Mouse (Mus musculus) midbrain, postnatal 0 days (tissue): ENCODE data around the gene Tenm4. TPM values are rescaled to one million over a fixed set of nuclear protein-coding genes. Genes with fewer than 3 reads are reported as not detected.
"Not testable (repeated sequence)": the region's sequence is repeated elsewhere in the genome, so short reads cannot be mapped to it uniquely, and the experiment has no call there.

Source experiments
- ATAC-seq: fragments of 200-750 bp; cut with Nextera tagmentation; 2 replicates; pipeline ENCODE4 v1.8.0; 2017; ENCODE audit warnings: moderate number of reproducible peaks, mild to moderate bottlenecking, moderate TSS enrichment, moderate library complexity; ENCODE audit not compliant: low FRiP score
- DNase-seq: peaks from one replicate; pipeline ENCODE4 v3.0.0-alpha.2; 2015; ENCODE audit warnings: low spot score
- H3K27ac ChIP-seq: fragments of 300-500 bp; sonication (generic); 2 replicates; pipeline ENCODE4 v1.5.1; 2014; ENCODE audit warnings: low read depth, mild to moderate bottlenecking, low read length, mixed read lengths
- H3K27me3 ChIP-seq: fragments of 300-500 bp; sonication (generic); 2 replicates; pipeline ENCODE4 v1.6.1; 2014; ENCODE audit warnings: low read length, control low read depth, mixed read lengths; ENCODE audit not compliant: insufficient read depth
- H3K36me3 ChIP-seq: fragments of 300-500 bp; sonication (generic); 2 replicates; pipeline ENCODE4 v1.6.1; 2014; ENCODE audit warnings: low read length, control low read depth, mixed read lengths; ENCODE audit not compliant: insufficient read depth
- H3K4me1 ChIP-seq: fragments of 300-500 bp; sonication (generic); 2 replicates; pipeline ENCODE4 v1.6.1; 2014; ENCODE audit warnings: mild to moderate bottlenecking, control low read depth, antibody characterized with exemption, low read length, mixed read lengths; ENCODE audit not compliant: insufficient read depth
- H3K4me2 ChIP-seq: fragments of 300-500 bp; sonication (generic); 2 replicates; pipeline ENCODE4 v1.6.1; 2014; ENCODE audit warnings: low read depth, mild to moderate bottlenecking, low read length, mixed read lengths; ENCODE audit not compliant: poor library complexity, severe bottlenecking
- H3K4me3 ChIP-seq: fragments of 300-500 bp; sonication (generic); 2 replicates; pipeline ENCODE4 v1.5.1; 2014; ENCODE audit warnings: low read depth, mild to moderate bottlenecking, low read length, moderate library complexity
- H3K9ac ChIP-seq: fragments of 300-500 bp; sonication (generic); replicated peaks from 2 replicates; pipeline ENCODE4 v1.6.1; 2014; ENCODE audit warnings: mild to moderate bottlenecking, low read length, moderate library complexity, mixed read lengths; ENCODE audit not compliant: poor library complexity, severe bottlenecking
- H3K9me3 ChIP-seq: fragments of 300-500 bp; sonication (generic); 2 replicates; pipeline ENCODE4 v1.6.1; 2016; ENCODE audit warnings: low read length, control low read depth
- CTCF ChIP-seq: IDR thresholded peaks from 2 replicates; pipeline ENCODE4 v1.5.1; 2016; ENCODE audit warnings: antibody characterized with exemption, mild to moderate bottlenecking
- WGBS: fragments of 180-500 bp; shearing (Covaris S2); extraction: QIAGEN DNeasy Blood & Tissue Kit; methylation state at CpG from one replicate; pipeline ENCODE4 v1.1.7; 2014; 5-methylcytosine and 5-hydroxymethylcytosine counted together
- microRNA counts: library from miRNA; unstranded; fragments of <30 nt; microRNA quantifications from one replicate; lab custom pipeline; 2015
- microRNA-seq: library from miRNA; unstranded; fragments of <30 nt; microRNA quantifications from one replicate; pipeline ENCODE4, GENCODE M21; 2016; ENCODE audit warnings: borderline number of aligned reads
- polyA plus RNA-seq: library from polyadenylated mRNA; unstranded; fragments of >200 nt; fragmentation: Nextera tagmentation; extraction: Ambion mirVana; gene quantifications from 2 replicates; pipeline ENCODE4 v1.2.1, GENCODE M21; 2015
- total RNA-seq: library from RNA; depleted of rRNA; stranded (reverse); fragments of >200 nt; gene quantifications from 2 replicates; pipeline ENCODE4 v1.2.3, GENCODE M21; 2014

Tenm4 gene
- total and polyA plus RNA-seq, 2 experiments from 2014 or later: 35.9 to 56.0 TPM

DNA sequence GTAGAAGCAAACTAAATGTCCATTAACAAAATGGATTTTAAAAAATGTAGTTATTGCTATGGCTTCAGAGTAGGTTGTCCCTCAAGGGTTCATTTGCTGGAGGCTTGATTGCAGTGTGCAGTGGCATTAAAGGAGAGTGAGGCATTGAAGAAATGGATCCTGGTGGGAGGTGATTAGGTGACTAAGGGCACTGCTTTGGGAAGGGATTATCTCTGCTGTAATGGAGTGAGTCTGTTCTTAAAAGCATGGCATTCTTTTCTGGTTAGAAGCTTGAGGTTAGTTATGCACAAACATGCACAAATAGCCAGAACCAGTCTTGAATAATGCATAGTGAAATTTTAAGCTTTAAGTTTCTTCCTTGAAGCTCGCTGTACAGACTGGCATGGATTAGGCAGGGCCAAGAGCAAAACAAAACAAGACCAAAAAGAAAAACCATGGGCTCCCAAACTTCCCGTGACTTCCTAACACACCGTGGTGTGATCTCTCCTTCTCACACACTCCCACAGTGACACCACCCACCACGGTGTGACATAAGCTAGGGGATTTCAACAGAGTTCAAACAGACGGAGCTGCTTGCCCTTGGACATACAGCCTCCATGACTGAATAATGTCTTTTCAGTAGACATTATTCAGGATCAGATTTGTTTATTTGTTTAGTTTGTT is 772.8 kb downstream of the Tenm4 start:
- no peaks in the 10 kb centered on the region for H3K4me1 ChIP-seq
- H3K9ac ChIP-seq: no peak overlapping the region
- no peak for ATAC-seq
- H3K27ac ChIP-seq: no peak overlapping the region
- TF ChIP-seq CTCF: no peak
- 25% methylated on average over 5 of the region's 5 CpGs for WGBS
- H3K4me3 ChIP-seq: no peak overlapping the region
- H3K9me3 ChIP-seq: no peaks in the 10 kb centered on the region
- no peak overlapping the region for H3K4me2 ChIP-seq
- no peaks in the 10 kb centered on the region for H3K36me3 ChIP-seq
- no peak for DNase-seq
- no peaks in the 10 kb centered on the region for H3K27me3 ChIP-seq

DNA sequence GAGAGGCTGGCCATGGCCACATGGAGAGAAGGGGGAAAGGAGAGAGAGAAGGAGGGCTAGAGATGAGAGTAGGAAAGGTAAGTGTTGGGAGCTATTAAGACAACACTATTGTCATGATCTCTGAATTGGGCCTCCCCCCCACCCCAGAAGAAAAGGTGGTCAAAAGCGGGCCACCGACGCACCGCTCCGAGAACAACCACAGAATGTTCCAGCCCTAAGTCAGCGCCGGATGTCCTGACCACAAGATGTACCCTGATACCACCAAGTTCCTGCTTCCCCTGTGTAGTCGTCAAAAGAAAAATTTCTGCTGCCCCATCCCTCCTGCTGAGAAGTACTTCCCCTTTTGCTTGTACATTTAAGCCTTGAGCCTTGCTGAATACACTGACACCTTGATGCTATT is 775.5 kb downstream of the Tenm4 start:
- not testable (repeated sequence) for H3K4me2 ChIP-seq, H3K27me3 ChIP-seq, H3K4me3 ChIP-seq, H3K9ac ChIP-seq, H3K4me1 ChIP-seq, H3K9me3 ChIP-seq, H3K36me3 ChIP-seq, DNase-seq, ATAC-seq, H3K27ac ChIP-seq
- whole genome bisulfite sequencing: 92% methylated on average over 8 of the region's 8 CpGs

DNA sequence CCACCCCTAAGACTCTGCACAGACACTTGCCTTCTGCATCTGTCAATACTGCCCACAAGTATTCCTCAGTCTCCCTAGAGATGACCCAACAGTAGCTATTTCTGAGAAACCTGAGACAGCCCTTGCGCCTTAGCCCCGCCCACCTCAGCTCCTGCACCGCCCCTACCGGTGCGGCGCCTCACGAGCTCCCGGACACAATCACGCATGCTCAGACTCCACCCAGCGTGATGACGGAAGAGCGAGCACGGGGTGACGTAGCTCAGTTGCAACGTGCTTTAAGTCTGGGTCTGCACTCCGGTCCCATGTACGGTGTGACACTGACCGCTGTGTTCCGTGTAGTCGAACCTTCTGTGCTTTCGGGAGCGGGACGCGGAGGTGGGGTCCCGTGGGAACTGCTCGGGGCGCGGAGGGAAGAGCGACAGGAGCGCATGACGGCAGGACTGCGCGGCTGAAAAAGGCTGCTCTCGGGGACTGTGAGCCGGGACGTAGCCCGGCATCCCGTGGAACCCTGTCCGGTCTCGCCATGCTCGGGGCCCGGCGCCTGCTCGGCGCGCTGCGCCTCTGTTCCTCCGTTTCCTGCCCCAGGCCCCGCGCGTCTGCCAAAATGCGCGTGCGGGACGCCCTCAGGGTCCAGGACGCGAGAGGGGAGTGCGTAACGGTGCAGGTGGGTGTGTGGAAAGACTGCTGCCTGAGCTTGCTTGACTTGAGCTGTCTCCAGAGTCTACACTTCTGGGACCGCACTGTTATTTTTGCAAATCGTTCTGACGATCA is 780.4 kb downstream of the Tenm4 start, which contains the start of gene Nars2:
Nars2 (plus strand) TSS at position 225 of the 771 bp plus-strand sequence.
- no peaks in the 10 kb centered on the region for H3K9me3 ChIP-seq
- DNase-seq: peak; percentile 97
- peak within 1 kb of the TSS; percentile 76 for H3K4me3 ChIP-seq
- H3K9ac ChIP-seq: peak within 1 kb of the TSS; percentile 79
- H3K27me3 ChIP-seq: no peaks in the 10 kb centered on the region
- WGBS: under 1% methylated on average over 60 of the region's 62 CpGs
- H3K4me1 ChIP-seq: peaks cover 10% of the 10 kb centered on the region; the same call in 1 of the 2 replicates
- peak; percentile 76 for TF ChIP-seq CTCF
- ATAC-seq: peak; percentile 99
- H3K4me2 ChIP-seq: peak within 1 kb of the TSS; percentile 92
- H3K36me3 ChIP-seq: no peaks in the 10 kb centered on the region
- H3K27ac ChIP-seq: peak within 1 kb of the TSS; percentile 71

DNA sequence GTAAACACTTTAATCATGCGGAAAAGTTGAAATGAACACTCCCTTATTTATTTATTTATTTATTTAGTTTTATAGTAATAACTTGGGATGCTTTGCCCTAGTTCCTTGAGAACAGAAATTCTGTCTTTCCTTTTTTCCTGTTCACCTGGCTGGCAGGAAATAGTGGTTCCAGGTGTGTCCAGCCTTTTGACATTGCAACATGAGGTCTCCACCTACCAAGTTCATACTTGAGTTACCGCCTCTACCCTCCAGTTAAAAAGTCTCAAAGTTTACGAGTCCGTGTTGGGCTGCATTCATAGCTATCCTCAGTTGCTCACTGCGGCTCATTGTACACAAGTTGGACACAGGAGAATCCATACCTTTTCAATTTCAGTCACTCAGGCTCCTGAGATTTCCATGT is 781.0 kb downstream of the Tenm4 start:
- Histone ChIP-seq H3K9me3 (no peaks in the 10 kb centered on the region), H3K4me2 (peak overlapping the region; percentile 92), H3K27me3 (no peaks in the 10 kb centered on the region), H3K27ac (no peak overlapping the region), H3K9ac (peak overlapping the region; percentile 79), H3K4me3 (peak overlapping the region; percentile 76), H3K36me3 (no peaks in the 10 kb centered on the region), H3K4me1 (peaks cover 10% of the 10 kb centered on the region; the same call in 1 of the 2 replicates)
- ATAC-seq: no peak
- TF ChIP-seq CTCF: no peak
- DNase-seq: no peak
- 39% methylated on average over 5 of the region's 5 CpGs for WGBS

DNA sequence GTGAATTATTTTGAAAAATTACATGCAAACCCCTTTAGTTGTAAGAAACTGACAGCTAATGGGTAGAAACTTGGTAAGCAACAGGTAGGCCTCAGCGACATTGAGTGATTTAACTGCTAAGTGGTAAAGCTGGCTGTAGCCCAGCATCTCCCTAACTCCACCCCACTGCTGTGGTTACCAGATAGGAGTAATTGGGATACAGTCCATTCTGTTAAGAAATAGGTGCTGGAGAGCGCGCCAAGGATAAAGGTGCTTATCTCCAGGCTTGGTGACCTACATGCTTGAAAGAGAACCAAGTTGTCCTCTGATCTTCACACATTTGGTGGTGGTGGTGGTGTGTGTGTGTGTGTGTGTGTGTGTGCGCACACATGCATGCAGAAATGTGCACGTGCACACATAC is 788.1 kb downstream of the Tenm4 start:
- DNase-seq (no peak), ATAC-seq (no peak)
- H3K27ac ChIP-seq: no peak overlapping the region
- H3K27me3 ChIP-seq: no peaks in the 10 kb centered on the region
- H3K4me3 ChIP-seq: no peak overlapping the region
- no peaks in the 10 kb centered on the region for H3K36me3 ChIP-seq
- 97% methylated on average over 5 of the region's 5 CpGs for WGBS
- H3K4me1 ChIP-seq: no peaks in the 10 kb centered on the region
- no peak overlapping the region for H3K4me2 ChIP-seq
- no peaks in the 10 kb centered on the region for H3K9me3 ChIP-seq
- H3K9ac ChIP-seq: no peak overlapping the region
- no peak for TF ChIP-seq CTCF

MicroRNA genes within 50 kb of the gene (microRNA counts, 519-probe panel; counts per million panel counts)
- 2,562 counts per million, percentile 67 among the panel's probes with 10 or more counts for microRNA mmu-miR-708 (lab: Ali Mortazavi, UCI)

Small RNAs within 50 kb of the gene (microRNA-seq; reads per million reads assigned to microRNA genes)
- gene Mir6394 (not detected), gene Mir708 (4,532 reads per million, percentile 88 among the genes with 10 or more reads in this experiment)
